Mouse (Mus musculus): ENCODE measurements around the gene Vcam1. TPM values are rescaled to one million over a fixed set of nuclear protein-coding genes. Genes with fewer than 3 reads are reported as not detected.

Vcam1 gene
- total and polyA plus RNA-seq, 3 experiments, result 1.8 to 2.2 TPM; not detected in 1

- H3K79me2 ChIP-seq (replicated peaks; ENCODE audit: control insufficient read depth, extremely low read depth, insufficient read depth, poor library complexity, severe bottlenecking), result no peaks in the 10 kb centered on the region
- dilution Hi-C loops (cut with MboI; ENCODE audit: extremely low pct_ligation_motif_present, extremely low pct_unique_long_range_greater_than_20kb, low sequenced_read_pairs) (no loop called here), in situ Hi-C loops (cut with MboI; ENCODE audit: low pct_ligation_motif_present, low pct_unique_long_range_greater_than_20kb, low sequenced_read_pairs) (no loop called here)
- no peak overlapping the region for H3K27ac ChIP-seq (ENCODE audit: insufficient read depth, low read depth)
- TF ChIP-seq NELFE (IDR thresholded peaks at IDR 0.05; ENCODE audit: low read depth, low read length) (no peak), BHLHE40 (IDR thresholded peaks at IDR 0.05; ENCODE audit: low read depth, low read length) (no peak), EP300 (IDR thresholded peaks at IDR 0.05; ENCODE audit: low read length) (no peak), MYC (IDR thresholded peaks at IDR 0.05; ENCODE audit: low read depth, low read length) (no peak), POLR2AphosphoS2 (IDR thresholded peaks at IDR 0.05; ENCODE audit: low read depth, low read length) (no peak)
- H3K4me1 ChIP-seq (ENCODE audit: control insufficient read depth in 1 of 2, insufficient read depth in 2 of 2), result no peaks in the 10 kb centered on the region
- H3K4me2 ChIP-seq (ENCODE audit: insufficient read depth, low read depth, poor library complexity, severe bottlenecking), result no peak overlapping the region
- no peaks in the 10 kb centered on the region for H3K9me3 ChIP-seq (replicated peaks; ENCODE audit: low read length)
- DNase-seq (ENCODE audit: extremely low read depth), result no peak
- H3K9ac ChIP-seq (ENCODE audit: insufficient read depth, low read depth), result no peak overlapping the region
- no peaks in the 10 kb centered on the region for H3K27me3 ChIP-seq (replicated peaks)
- H3K36me3 ChIP-seq (replicated peaks in 1 of 2; ENCODE audit: control insufficient read depth in 1 of 2, insufficient read depth in 1 of 2, low read length in 1 of 2), result no peaks in the 10 kb centered on the region
- no peak overlapping the region for H3K4me3 ChIP-seq (replicated peaks in 1 of 3; ENCODE audit: low read depth in 2 of 3, low read length in 2 of 3, poor library complexity in 1 of 3)
Observed at GRCm38 (mm10) chr3:116171461-116171860, 42.0 kb upstream of the Vcam1 start.

- Histone ChIP-seq H3K27me3 (replicated peaks) (no peaks in the 10 kb centered on the region), H3K79me2 (replicated peaks; ENCODE audit: control insufficient read depth, extremely low read depth, insufficient read depth, poor library complexity, severe bottlenecking) (no peaks in the 10 kb centered on the region), H3K9me3 (replicated peaks; ENCODE audit: low read length) (no peaks in the 10 kb centered on the region), H3K4me3 (replicated peaks in 1 of 3; ENCODE audit: low read depth in 2 of 3, low read length in 2 of 3, poor library complexity in 1 of 3) (no peak overlapping the region), H3K27ac (ENCODE audit: insufficient read depth, low read depth) (no peak overlapping the region), H3K9ac (ENCODE audit: insufficient read depth, low read depth) (no peak overlapping the region), H3K36me3 (replicated peaks in 1 of 2; ENCODE audit: control insufficient read depth in 1 of 2, insufficient read depth in 1 of 2, low read length in 1 of 2) (no peaks in the 10 kb centered on the region), H3K4me1 (ENCODE audit: control insufficient read depth in 1 of 2, insufficient read depth in 2 of 2) (peaks cover 0 to 4% of the 10 kb centered on the region in 2 experiments; a peak in 2 of 4 replicates), H3K4me2 (ENCODE audit: insufficient read depth, low read depth, poor library complexity, severe bottlenecking) (no peak overlapping the region)
- dilution Hi-C loops (cut with MboI; ENCODE audit: extremely low pct_ligation_motif_present, extremely low pct_unique_long_range_greater_than_20kb, low sequenced_read_pairs), result no loop called here
- TF ChIP-seq RCOR1 (conservative IDR thresholded peaks at IDR 0.05; ENCODE audit: low read depth, low read length), result no peak
- TF ChIP-seq ZC3H11A (IDR thresholded peaks at IDR 0.05; ENCODE audit: low read depth, low read length), result no peak
- DNase-seq (ENCODE audit: extremely low read depth), result no peak
- in situ Hi-C loops (cut with MboI; ENCODE audit: low pct_ligation_motif_present, low pct_unique_long_range_greater_than_20kb, low sequenced_read_pairs), result no loop called here
Observed at GRCm38 (mm10) chr3:116168056-116168455, 38.6 kb upstream of the Vcam1 start.

GRCm38 (mm10) chr3:116166296-116166695 is 36.8 kb upstream of the Vcam1 start:
- Histone ChIP-seq H3K9ac (ENCODE audit: insufficient read depth, low read depth) (no peak overlapping the region), H3K36me3 (replicated peaks in 1 of 2; ENCODE audit: control insufficient read depth in 1 of 2, insufficient read depth in 1 of 2, low read length in 1 of 2) (no peaks in the 10 kb centered on the region), H3K4me2 (ENCODE audit: insufficient read depth, low read depth, poor library complexity, severe bottlenecking) (0 out of 2 replicates have a peak overlapping the region, but pooled peaks have one; percentile 21), H3K4me1 (ENCODE audit: control insufficient read depth in 1 of 2, insufficient read depth in 2 of 2) (peaks cover 3 to 9% of the 10 kb centered on the region in 2 experiments; a peak in 2 of 4 replicates), H3K4me3 (replicated peaks in 1 of 3; ENCODE audit: low read depth in 2 of 3, low read length in 2 of 3, poor library complexity in 1 of 3) (no peak overlapping the region), H3K79me2 (replicated peaks; ENCODE audit: control insufficient read depth, extremely low read depth, insufficient read depth, poor library complexity, severe bottlenecking) (no peaks in the 10 kb centered on the region), H3K9me3 (replicated peaks; ENCODE audit: low read length) (no peaks in the 10 kb centered on the region), H3K27ac (ENCODE audit: insufficient read depth, low read depth) (no peak overlapping the region), H3K27me3 (replicated peaks) (no peaks in the 10 kb centered on the region)
- peak; percentile 56 for TF ChIP-seq BHLHE40 (IDR thresholded peaks at IDR 0.05; ENCODE audit: low read depth, low read length)
- TF ChIP-seq POLR2AphosphoS2 (IDR thresholded peaks at IDR 0.05; ENCODE audit: low read depth, low read length), result no peak
- no peak for TF ChIP-seq EP300 (IDR thresholded peaks at IDR 0.05; ENCODE audit: low read length)
- DNase-seq (ENCODE audit: extremely low read depth), result no peak
- dilution Hi-C loops (cut with MboI; ENCODE audit: extremely low pct_ligation_motif_present, extremely low pct_unique_long_range_greater_than_20kb, low sequenced_read_pairs) (no loop called here), in situ Hi-C loops (cut with MboI; ENCODE audit: low pct_ligation_motif_present, low pct_unique_long_range_greater_than_20kb, low sequenced_read_pairs) (no loop called here)
